Comparison of ENCODE assay signal across 10 mouse cellular contexts in genomic region chr8:124399403-124399861, GRCm38 (mm10). TPM values are rescaled to one million over a fixed set of nuclear protein-coding genes. Genes with fewer than 3 reads are reported as not detected.
DNase-seq lines count a peak whose midpoint lies in the region; ATAC-seq lines count a peak whose summit lies in the region.
"Had no signal": no experiment of that assay in that cellular context is flagged by ENCODE, and none has a peak within 500 bp of the region (broad histone marks: within the 10 kb centered on the region; RNA-seq: fewer than 3 reads in every experiment).

No protein-coding gene starts in this region.

- 75% methylated on average over 11 of the region's 11 CpGs for WGBS in intestine, embryonic 16.5 days
- 76% methylated on average over 11 of the region's 11 CpGs for WGBS in intestine, embryonic 15.5 days
- 73% methylated on average over 11 of the region's 11 CpGs for WGBS in heart, embryonic 12.5 days

- no peak overlapping the region for H3K9ac ChIP-seq in intestine, embryonic 16.5 days (ENCODE audit: low read depth, low read length)
- H3K9ac ChIP-seq in intestine, embryonic 15.5 days = no peak overlapping the region
- no peak overlapping the region for H3K9ac ChIP-seq in heart, embryonic 12.5 days

- peak; percentile 25 for DNase-seq in NIH3T3 (ENCODE audit: low read depth)
- peak; percentile 65 for DNase-seq in cerebellum, adult 9-11 months
- peak; percentile 73 for DNase-seq in left cerebral cortex, adult 11 months (ENCODE audit: low spot score)
- DNase-seq in thymus, postnatal 25 days = no peak
- no peak for DNase-seq in natural killer cell, adult 2 months (ENCODE audit: low spot score in 2 of 2)

- no peak overlapping the region for H3K4me2 ChIP-seq in intestine, embryonic 16.5 days (ENCODE audit: low read depth, low read length)
- no peak overlapping the region for H3K4me2 ChIP-seq in intestine, embryonic 15.5 days (replicated peaks)
- no peak overlapping the region for H3K4me2 ChIP-seq in heart, embryonic 12.5 days

- peaks cover 17% of the 10 kb centered on the region for H3K4me1 ChIP-seq in intestine, embryonic 16.5 days (ENCODE audit: control insufficient read depth, insufficient read depth, low read length)
- H3K4me1 ChIP-seq in intestine, embryonic 15.5 days (replicated peaks) = peaks cover 16% of the 10 kb centered on the region; the same call in 1 of the 2 replicates
- H3K4me1 ChIP-seq in heart, embryonic 12.5 days (replicated peaks) = peaks cover 18% of the 10 kb centered on the region

- H3K4me3 ChIP-seq in intestine, embryonic 16.5 days (ENCODE audit: low read length) = no peak overlapping the region
- H3K4me3 ChIP-seq in intestine, embryonic 15.5 days (replicated peaks) = no peak overlapping the region
- H3K4me3 ChIP-seq in heart, embryonic 12.5 days = no peak overlapping the region
- H3K4me3 ChIP-seq: erythroblast, embryonic 14.5 days had no signal

- H3K27me3 ChIP-seq in intestine, embryonic 16.5 days (replicated peaks; ENCODE audit: control insufficient read depth, insufficient read depth, low read length) = no peaks in the 10 kb centered on the region
- no peaks in the 10 kb centered on the region for H3K27me3 ChIP-seq in intestine, embryonic 15.5 days (replicated peaks)
- no peaks in the 10 kb centered on the region; the same call in 1 of the 2 replicates for H3K27me3 ChIP-seq in heart, embryonic 12.5 days (replicated peaks)

- no peaks in the 10 kb centered on the region for H3K9me3 ChIP-seq in intestine, embryonic 16.5 days (ENCODE audit: control insufficient read depth, low read length)
- H3K9me3 ChIP-seq in intestine, embryonic 15.5 days = no peaks in the 10 kb centered on the region
- no peaks in the 10 kb centered on the region for H3K9me3 ChIP-seq in heart, embryonic 12.5 days (replicated peaks)

- no peak overlapping the region for H3K27ac ChIP-seq in intestine, embryonic 16.5 days (ENCODE audit: low read length)
- no peak overlapping the region for H3K27ac ChIP-seq in intestine, embryonic 15.5 days
- H3K27ac ChIP-seq in heart, embryonic 12.5 days (ENCODE audit: poor library complexity, severe bottlenecking) = no peak overlapping the region
- H3K27ac ChIP-seq: stomach, postnatal 0 days had no signal

- ATAC-seq in intestine, embryonic 16.5 days = peak; percentile 37; the same call in 1 of the 2 replicates
- ATAC-seq in intestine, embryonic 15.5 days = no peak
- ATAC-seq in heart, embryonic 12.5 days (ENCODE audit: insufficient number of reproducible peaks, low FRiP score) = no peak

- H3K36me3 ChIP-seq in intestine, embryonic 16.5 days (ENCODE audit: control insufficient read depth, insufficient read depth, low read length) = no peaks in the 10 kb centered on the region
- no peaks in the 10 kb centered on the region for H3K36me3 ChIP-seq in intestine, embryonic 15.5 days
- no peaks in the 10 kb centered on the region for H3K36me3 ChIP-seq in heart, embryonic 12.5 days

RNA-seq across cellular contexts. Expression of gene Pgbd5, which starts 40.0 kb away (rescaled TPM):
- 1.5 and 1.7 TPM in 2 replicates for polyA plus RNA-seq in intestine, embryonic 16.5 days (2015; fragmentation: Nextera tagmentation; extraction: Ambion mirVana)
- 2.5 and 2.7 TPM in 2 replicates for polyA plus RNA-seq in intestine, embryonic 15.5 days (2015; fragmentation: Nextera tagmentation; extraction: Ambion mirVana)
- polyA plus RNA-seq in heart, embryonic 12.5 days (2016; fragmentation: Nextera tagmentation; extraction: Ambion mirVana) = 2.5 and 2.6 TPM in 2 replicates
- polyA plus RNA-seq: erythroblast, embryonic 14.5 days had no signal

Comparison
In these comparisons a context has a peak if more than half of its experiments do, and no peak if none do; other contexts are left out.
1. DNase-seq: peak in NIH3T3 (single experiment), cerebellum, adult 9-11 months (single experiment) and left cerebral cortex, adult 11 months (single experiment); none in thymus, postnatal 25 days (single experiment) and natural killer cell, adult 2 months (0 of 2).